Mouse (Mus musculus) right cerebral cortex, postnatal 25 days (tissue): ENCODE measurements around the gene Frs2.

Experiments
- DNase-seq: peaks from one replicate; pipeline ENCODE4 v3.0.0; 2022

The Frs2 gene

GRCm38 (mm10) chr10:117148361-117149003 lies at the start of gene Frs2:
Gene Frs2, minus strand, starts transcription at chr10:117148534.
- peak; percentile 94 for DNase-seq

GRCm38 (mm10) chr10:117196696-117197095 lies 48.4 kb upstream of the Frs2 start:
- no peak for DNase-seq

GRCm38 (mm10) chr10:117195748-117196147 lies 47.4 kb upstream of the Frs2 start:
- no peak for DNase-seq

GRCm38 (mm10) chr10:117195005-117195404 lies 46.7 kb upstream of the Frs2 start:
- no peak for DNase-seq

GRCm38 (mm10) chr10:117193364-117193763 lies 45.0 kb upstream of the Frs2 start:
- DNase-seq = no peak

GRCm38 (mm10) chr10:117185399-117186089 lies 37.2 kb upstream of the Frs2 start:
- DNase-seq = no peak

- no peak for DNase-seq
Measured at GRCm38 (mm10) chr10:117181098-117181497, 32.8 kb upstream of the Frs2 start.

- DNase-seq = no peak
Measured at GRCm38 (mm10) chr10:117174645-117175044, 26.3 kb upstream of the Frs2 start.

- no peak for DNase-seq
Measured at GRCm38 (mm10) chr10:117173566-117174438, 25.5 kb upstream of the Frs2 start.

- DNase-seq = no peak
Measured at GRCm38 (mm10) chr10:117173111-117173510, 24.8 kb upstream of the Frs2 start.

- DNase-seq = no peak
Measured at GRCm38 (mm10) chr10:117172069-117172468, 23.7 kb upstream of the Frs2 start.

- DNase-seq = no peak
Measured at GRCm38 (mm10) chr10:117166785-117167425, 18.6 kb upstream of the Frs2 start.

GRCm38 (mm10) chr10:117162662-117163061 lies 14.3 kb upstream of the Frs2 start:
- no peak for DNase-seq

GRCm38 (mm10) chr10:117160099-117160498 lies 11.8 kb upstream of the Frs2 start:
- no peak for DNase-seq

- no peak for DNase-seq
Measured at GRCm38 (mm10) chr10:117152247-117152646, 3.9 kb upstream of the Frs2 start.

GRCm38 (mm10) chr10:117151676-117152075 lies 3.3 kb upstream of the Frs2 start:
- no peak for DNase-seq

GRCm38 (mm10) chr10:117151241-117151640 lies 2.9 kb upstream of the Frs2 start:
- DNase-seq = no peak

GRCm38 (mm10) chr10:117150764-117151163 lies 2.4 kb upstream of the Frs2 start:
- no peak for DNase-seq

GRCm38 (mm10) chr10:117149942-117150617 lies 1.7 kb upstream of the Frs2 start:
- DNase-seq = peak; percentile 11

GRCm38 (mm10) chr10:117149241-117149640 lies 907 bp upstream of the Frs2 start:
- DNase-seq = no peak

GRCm38 (mm10) chr10:117147463-117148360 lies 622 bp downstream of the Frs2 start:
- peak; percentile 12 for DNase-seq
